Mouse (Mus musculus): Measurements from ENCODE around the gene Cyp4f18. TPM values are rescaled to one million over a fixed set of nuclear protein-coding genes. Genes with fewer than 3 reads are reported as not detected.
"Not testable (repeated sequence)": the region's sequence is repeated elsewhere in the genome, so short reads cannot be mapped to it uniquely, and the experiment has no call there.

The Cyp4f18 gene
- polyA plus RNA-seq, 1 experiment from 2014 or later: 0.70 TPM

DNA sequence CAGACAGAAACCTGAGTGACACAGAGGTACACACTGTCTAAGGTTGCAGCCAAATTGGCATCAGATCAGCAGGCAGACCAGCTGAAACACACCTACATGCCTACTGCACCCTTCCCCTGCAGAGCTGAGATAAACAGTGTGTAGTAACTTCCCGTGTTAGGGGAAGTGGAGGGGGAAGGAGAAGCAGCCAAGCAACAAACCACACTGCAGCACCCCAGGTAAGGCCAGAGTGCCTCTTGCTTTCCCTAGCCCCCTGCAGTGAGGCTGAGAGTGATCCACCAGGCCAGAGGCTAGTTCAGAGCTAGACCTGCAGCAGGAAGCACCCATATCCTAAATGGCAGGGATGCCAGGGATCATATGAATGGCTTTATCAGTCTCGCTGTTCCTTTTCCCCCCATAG is 7.9 kb upstream of the Cyp4f18 start:
- not testable (repeated sequence) for H3K4me2 ChIP-seq (ENCODE audit: low read length); ATAC-seq; H3K27ac ChIP-seq (ENCODE audit: low read length); H3K4me1 ChIP-seq (ENCODE audit: control insufficient read depth, insufficient read depth, low read length); H3K27me3 ChIP-seq (ENCODE audit: control insufficient read depth, insufficient read depth, low read depth, low read length); H3K9ac ChIP-seq (ENCODE audit: low read depth, low read length); H3K9me3 ChIP-seq (replicated peaks; ENCODE audit: control insufficient read depth, low read length, poor library complexity, severe bottlenecking); H3K36me3 ChIP-seq (ENCODE audit: control insufficient read depth, insufficient read depth, low read length); H3K4me3 ChIP-seq (ENCODE audit: low read depth, low read length)
- 71% methylated on average over 2 of the region's 2 CpGs for WGBS

DNA sequence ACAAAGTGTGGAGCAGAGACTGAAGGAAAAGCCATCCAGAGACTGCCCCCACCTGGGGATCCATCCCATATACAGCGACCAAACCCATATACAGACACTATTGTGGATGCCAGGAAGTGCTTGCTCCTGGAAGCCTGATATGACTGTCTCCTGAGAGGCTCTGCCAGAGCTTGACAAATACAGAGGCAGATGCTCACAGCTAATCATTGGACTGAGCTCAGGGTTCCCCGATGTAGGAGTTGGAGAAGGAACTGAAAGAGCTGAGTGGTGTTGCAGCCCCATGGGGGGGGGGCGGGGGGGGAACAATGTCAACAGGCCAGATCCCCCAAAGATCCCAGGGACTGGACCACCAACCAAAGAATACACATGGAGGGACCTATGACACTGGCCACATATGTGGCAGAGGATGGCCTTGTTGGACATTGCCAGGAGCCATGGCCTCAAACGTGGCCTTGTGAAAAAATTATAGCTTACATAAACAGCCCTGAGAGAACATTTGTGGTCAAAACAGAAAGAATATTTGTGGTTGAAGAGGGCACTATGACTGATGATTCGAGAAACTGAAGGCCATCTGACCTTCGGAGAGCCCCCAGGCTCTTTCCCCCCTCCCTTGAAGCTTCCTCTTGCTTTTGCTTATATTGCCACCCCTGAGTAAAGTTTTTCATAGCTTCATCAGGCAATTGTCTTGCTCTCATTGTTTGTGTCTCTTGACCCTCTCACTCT is 4.2 kb upstream of the Cyp4f18 start:
- H3K4me1 ChIP-seq (ENCODE audit: control insufficient read depth, insufficient read depth, low read length); ATAC-seq; H3K9ac ChIP-seq (ENCODE audit: low read depth, low read length); H3K27me3 ChIP-seq (ENCODE audit: control insufficient read depth, insufficient read depth, low read depth, low read length); H3K4me2 ChIP-seq (ENCODE audit: low read length); H3K36me3 ChIP-seq (ENCODE audit: control insufficient read depth, insufficient read depth, low read length); H3K9me3 ChIP-seq (replicated peaks; ENCODE audit: control insufficient read depth, low read length, poor library complexity, severe bottlenecking); H3K27ac ChIP-seq (ENCODE audit: low read length); H3K4me3 ChIP-seq (ENCODE audit: low read depth, low read length): not testable (repeated sequence)
- WGBS: 77% methylated on average over 6 of the region's 6 CpGs

- no peak for ATAC-seq
- no peaks in the 10 kb centered on the region for H3K27me3 ChIP-seq (ENCODE audit: control insufficient read depth, insufficient read depth, low read depth, low read length)
- no peak overlapping the region for H3K27ac ChIP-seq (ENCODE audit: low read length)
- H3K9ac ChIP-seq (ENCODE audit: low read depth, low read length): no peak overlapping the region
- 77% methylated on average over 3 of the region's 3 CpGs for WGBS
- no peak overlapping the region for H3K4me3 ChIP-seq (ENCODE audit: low read depth, low read length)
- no peaks in the 10 kb centered on the region for H3K9me3 ChIP-seq (replicated peaks; ENCODE audit: control insufficient read depth, low read length, poor library complexity, severe bottlenecking)
- H3K36me3 ChIP-seq (ENCODE audit: control insufficient read depth, insufficient read depth, low read length): no peaks in the 10 kb centered on the region
- no peaks in the 10 kb centered on the region for H3K4me1 ChIP-seq (ENCODE audit: control insufficient read depth, insufficient read depth, low read length)
- no peak overlapping the region for H3K4me2 ChIP-seq (ENCODE audit: low read length)
Measured at GRCm38 (mm10) chr8:72008134-72008641, 1.2 kb downstream of the Cyp4f18 start.

GRCm38 (mm10) chr8:72006763-72007162 is 2.7 kb downstream of the Cyp4f18 start:
- 77% methylated on average over 1 of the region's 1 CpGs for WGBS
- no peak overlapping the region for H3K4me3 ChIP-seq (ENCODE audit: low read depth, low read length)
- no peak overlapping the region for H3K4me2 ChIP-seq (ENCODE audit: low read length)
- H3K27ac ChIP-seq (ENCODE audit: low read length): no peak overlapping the region
- no peaks in the 10 kb centered on the region for H3K36me3 ChIP-seq (ENCODE audit: control insufficient read depth, insufficient read depth, low read length)
- ATAC-seq: no peak
- H3K27me3 ChIP-seq (ENCODE audit: control insufficient read depth, insufficient read depth, low read depth, low read length): no peaks in the 10 kb centered on the region
- H3K4me1 ChIP-seq (ENCODE audit: control insufficient read depth, insufficient read depth, low read length): no peaks in the 10 kb centered on the region
- no peak overlapping the region for H3K9ac ChIP-seq (ENCODE audit: low read depth, low read length)
- no peaks in the 10 kb centered on the region for H3K9me3 ChIP-seq (replicated peaks; ENCODE audit: control insufficient read depth, low read length, poor library complexity, severe bottlenecking)

DNA sequence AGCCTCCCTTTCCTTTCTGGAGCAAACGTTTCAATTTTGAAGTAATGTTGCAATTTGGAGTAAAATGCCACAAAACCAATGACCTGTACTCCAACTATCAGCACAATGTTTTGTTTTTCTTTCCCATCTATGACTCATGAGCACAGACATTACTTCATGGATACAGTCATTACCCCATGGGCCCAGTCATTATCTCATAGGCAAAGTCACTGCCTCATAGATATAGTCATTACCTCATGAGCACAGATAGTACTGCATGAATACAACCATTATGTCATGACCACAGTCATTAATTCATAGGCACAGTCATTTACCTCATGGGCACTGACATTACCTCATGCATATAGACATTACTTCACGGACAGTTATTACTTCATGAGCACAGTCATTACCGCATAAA is 3.5 kb downstream of the Cyp4f18 start:
- H3K27me3 ChIP-seq (ENCODE audit: control insufficient read depth, insufficient read depth, low read depth, low read length): no peaks in the 10 kb centered on the region
- H3K4me1 ChIP-seq (ENCODE audit: control insufficient read depth, insufficient read depth, low read length): no peaks in the 10 kb centered on the region
- H3K4me3 ChIP-seq (ENCODE audit: low read depth, low read length): no peak overlapping the region
- H3K27ac ChIP-seq (ENCODE audit: low read length): no peak overlapping the region
- H3K9ac ChIP-seq (ENCODE audit: low read depth, low read length): no peak overlapping the region
- WGBS: 88% methylated on average over 3 of the region's 3 CpGs
- no peak for ATAC-seq
- H3K4me2 ChIP-seq (ENCODE audit: low read length): no peak overlapping the region
- H3K9me3 ChIP-seq (replicated peaks; ENCODE audit: control insufficient read depth, low read length, poor library complexity, severe bottlenecking): no peaks in the 10 kb centered on the region
- no peaks in the 10 kb centered on the region for H3K36me3 ChIP-seq (ENCODE audit: control insufficient read depth, insufficient read depth, low read length)

DNA sequence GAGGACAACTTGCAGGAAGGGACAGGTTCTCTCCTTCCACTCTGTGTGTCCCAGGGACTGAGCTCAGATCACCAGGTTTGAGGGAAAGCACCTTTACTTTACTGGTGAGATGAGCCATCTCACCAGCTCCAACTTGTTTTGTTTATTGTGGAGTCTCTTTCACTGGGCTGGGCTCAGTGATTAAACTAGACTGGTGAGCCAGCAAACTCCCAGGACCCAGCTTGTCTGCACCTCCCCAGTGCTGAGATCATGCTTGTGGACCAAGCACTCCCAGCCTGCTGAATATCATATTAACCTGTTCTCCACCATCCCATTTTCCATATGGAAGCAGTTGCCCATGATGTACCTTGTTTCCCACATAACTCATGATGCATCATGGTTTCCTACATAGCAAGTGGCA is 6.5 kb downstream of the Cyp4f18 start:
- Histone ChIP-seq H3K4me3 (ENCODE audit: low read depth, low read length) (no peak overlapping the region), H3K4me1 (ENCODE audit: control insufficient read depth, insufficient read depth, low read length) (no peaks in the 10 kb centered on the region), H3K27ac (ENCODE audit: low read length) (no peak overlapping the region), H3K27me3 (ENCODE audit: control insufficient read depth, insufficient read depth, low read depth, low read length) (no peaks in the 10 kb centered on the region), H3K9ac (ENCODE audit: low read depth, low read length) (no peak overlapping the region), H3K9me3 (replicated peaks; ENCODE audit: control insufficient read depth, low read length, poor library complexity, severe bottlenecking) (no peaks in the 10 kb centered on the region), H3K4me2 (ENCODE audit: low read length) (no peak overlapping the region), H3K36me3 (ENCODE audit: control insufficient read depth, insufficient read depth, low read length) (no peaks in the 10 kb centered on the region)
- ATAC-seq: no peak

- no peak for ATAC-seq
- Histone ChIP-seq H3K27ac (ENCODE audit: low read length) (no peak overlapping the region), H3K9ac (ENCODE audit: low read depth, low read length) (no peak overlapping the region), H3K9me3 (replicated peaks; ENCODE audit: control insufficient read depth, low read length, poor library complexity, severe bottlenecking) (no peaks in the 10 kb centered on the region), H3K4me2 (ENCODE audit: low read length) (no peak overlapping the region), H3K4me3 (ENCODE audit: low read depth, low read length) (no peak overlapping the region), H3K27me3 (ENCODE audit: control insufficient read depth, insufficient read depth, low read depth, low read length) (no peaks in the 10 kb centered on the region), H3K4me1 (ENCODE audit: control insufficient read depth, insufficient read depth, low read length) (no peaks in the 10 kb centered on the region), H3K36me3 (ENCODE audit: control insufficient read depth, insufficient read depth, low read length) (no peaks in the 10 kb centered on the region)
- WGBS: 65% methylated on average over 3 of the region's 3 CpGs
Measured at GRCm38 (mm10) chr8:72000223-72000622, 9.2 kb downstream of the Cyp4f18 start.

- no peaks in the 10 kb centered on the region for H3K9me3 ChIP-seq (replicated peaks; ENCODE audit: control insufficient read depth, low read length, poor library complexity, severe bottlenecking)
- ATAC-seq: no peak
- H3K9ac ChIP-seq (ENCODE audit: low read depth, low read length): no peak overlapping the region
- no peaks in the 10 kb centered on the region for H3K27me3 ChIP-seq (ENCODE audit: control insufficient read depth, insufficient read depth, low read depth, low read length)
- H3K4me3 ChIP-seq (ENCODE audit: low read depth, low read length): no peak overlapping the region
- no peak overlapping the region for H3K27ac ChIP-seq (ENCODE audit: low read length)
- no peaks in the 10 kb centered on the region for H3K36me3 ChIP-seq (ENCODE audit: control insufficient read depth, insufficient read depth, low read length)
- no peak overlapping the region for H3K4me2 ChIP-seq (ENCODE audit: low read length)
- 92% methylated on average over 1 of the region's 1 CpGs for WGBS
- H3K4me1 ChIP-seq (ENCODE audit: control insufficient read depth, insufficient read depth, low read length): no peaks in the 10 kb centered on the region
Measured at GRCm38 (mm10) chr8:71999434-71999833, 10.0 kb downstream of the Cyp4f18 start.

DNA sequence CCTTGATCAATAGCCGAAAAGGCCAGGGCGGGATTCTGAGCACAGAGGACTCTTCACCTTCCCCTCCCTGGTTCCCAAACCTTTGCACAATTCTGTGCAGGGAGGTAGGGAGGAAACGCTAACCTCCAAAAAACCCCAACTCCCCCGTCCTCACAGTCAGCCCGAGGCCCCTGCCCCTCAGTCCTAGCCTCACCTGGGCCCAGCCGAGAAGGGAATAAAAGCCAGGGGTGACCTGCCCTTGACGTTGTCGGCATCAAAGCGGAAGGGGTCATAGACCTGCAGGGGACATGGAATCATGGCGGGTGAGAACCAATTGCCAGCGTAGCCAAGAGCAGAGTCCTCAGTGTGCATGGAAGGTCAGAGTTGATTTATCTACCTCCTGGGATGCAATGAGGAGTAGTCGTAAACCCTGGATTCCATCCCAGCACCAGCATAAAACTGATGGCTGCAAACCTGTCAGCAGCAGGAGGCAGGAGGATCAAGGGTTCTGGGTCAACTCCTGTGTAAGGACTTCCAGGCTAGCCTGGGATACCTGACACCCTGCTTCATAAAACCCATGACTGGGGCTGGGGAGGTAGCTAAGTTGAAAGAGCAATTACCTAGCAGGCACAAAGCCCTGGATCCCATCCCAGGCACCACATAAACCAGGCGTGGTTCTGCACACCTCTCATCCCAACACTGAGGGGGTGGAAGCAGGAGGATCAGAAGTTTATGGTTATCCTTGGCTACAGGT is 20.4 kb downstream of the Cyp4f18 start:
- ATAC-seq: no peak; the same call in none of the 2 replicates
- Histone ChIP-seq H3K9ac (ENCODE audit: low read depth, low read length) (peak overlapping the region; percentile 73), H3K4me2 (ENCODE audit: low read length) (peak overlapping the region; percentile 77), H3K36me3 (ENCODE audit: control insufficient read depth, insufficient read depth, low read length) (no peaks in the 10 kb centered on the region), H3K4me1 (ENCODE audit: control insufficient read depth, insufficient read depth, low read length) (peaks cover 4% of the 10 kb centered on the region), H3K27me3 (ENCODE audit: control insufficient read depth, insufficient read depth, low read depth, low read length) (no peaks in the 10 kb centered on the region; the same call in 1 of the 2 replicates), H3K4me3 (ENCODE audit: low read depth, low read length) (peak overlapping the region; percentile 48), H3K27ac (ENCODE audit: low read length) (peak overlapping the region; percentile 78), H3K9me3 (replicated peaks; ENCODE audit: control insufficient read depth, low read length, poor library complexity, severe bottlenecking) (no peaks in the 10 kb centered on the region)
- 58% methylated on average over 13 of the region's 13 CpGs for WGBS

Data from midbrain, embryonic 16.5 days (tissue).